Mouse (Mus musculus): ENCODE results near the gene Polr3e.
A peak's percentile ranks its signal among the peaks of the same experiment; 100 is the strongest.

Gene Polr3e

DNA sequence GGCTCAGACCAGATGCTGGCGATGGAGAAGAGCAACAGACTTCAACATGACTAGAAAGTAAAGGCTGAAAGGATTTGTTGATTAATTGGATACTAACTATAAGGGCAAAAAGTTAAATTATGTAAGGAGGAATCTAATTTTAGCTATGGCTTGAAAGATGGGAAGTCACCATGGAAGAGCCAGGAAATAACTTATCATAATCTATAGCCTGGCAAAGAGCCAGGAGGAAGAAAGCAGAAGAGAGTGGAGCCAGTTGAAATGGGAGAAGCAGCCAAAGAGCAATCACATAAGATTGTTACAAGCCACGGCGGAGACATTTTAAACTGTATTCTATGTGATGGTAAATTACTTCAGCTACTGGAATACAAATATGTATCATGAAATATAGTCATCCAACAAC, 56.5 kb downstream of the Polr3e start:
- no peak for DNase-seq (ENCODE audit: extremely low read depth, low read depth, low spot score)

- DNase-seq (ENCODE audit: extremely low read depth, low read depth, low spot score), result no peak
Observed at GRCm38 (mm10) chr7:120977063-120977462, 59.5 kb downstream of the Polr3e start.

GRCm38 (mm10) chr7:120980041-120980440, 62.5 kb downstream of the Polr3e start:
- DNase-seq (ENCODE audit: extremely low read depth, low read depth, low spot score), result no peak

- no peak for DNase-seq (ENCODE audit: extremely low read depth, low read depth, low spot score)
Observed at GRCm38 (mm10) chr7:120980931-120981924, 63.7 kb downstream of the Polr3e start.

DNA sequence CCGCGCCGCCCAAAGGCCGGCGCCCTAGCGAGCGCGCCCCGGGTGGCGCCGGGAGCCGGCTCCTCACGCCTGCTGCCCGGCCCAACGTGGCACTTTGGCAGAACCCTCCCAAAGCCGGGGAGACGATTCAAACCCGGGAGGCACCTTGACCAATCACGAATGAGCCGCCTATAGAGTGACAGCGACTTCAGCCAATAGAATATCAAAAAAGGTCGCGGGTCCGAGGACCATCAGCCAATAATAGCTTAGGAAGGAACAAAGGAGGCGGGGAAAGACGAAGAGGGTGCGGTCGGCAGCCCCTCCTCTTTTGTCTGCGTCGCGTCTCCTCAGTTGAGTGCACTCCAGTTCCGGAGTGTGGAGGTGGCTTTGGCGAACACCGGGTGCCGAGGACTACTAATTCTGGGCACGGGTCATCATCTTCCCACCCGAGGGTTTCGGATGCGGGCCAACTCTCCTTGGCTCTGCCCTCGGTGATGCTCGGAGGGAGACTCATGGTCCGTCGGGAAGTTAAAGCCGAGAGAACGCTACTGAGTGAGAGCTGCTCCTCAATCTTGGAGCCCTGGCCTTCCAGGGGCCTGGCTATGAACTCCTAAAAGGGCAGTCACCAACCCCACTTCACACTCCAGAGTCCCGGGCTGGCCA, 64.8 kb downstream of the Polr3e start, which contains the start of the genes Cdr2 and Mfsd13b:
Gene Cdr2 (minus strand): TSS at position 113 of the 642 bp plus-strand sequence.
Gene Mfsd13b (plus strand): TSS at position 310 of the 642 bp plus-strand sequence.
- peak; percentile 84 for DNase-seq (ENCODE audit: extremely low read depth, low read depth, low spot score)

DNA sequence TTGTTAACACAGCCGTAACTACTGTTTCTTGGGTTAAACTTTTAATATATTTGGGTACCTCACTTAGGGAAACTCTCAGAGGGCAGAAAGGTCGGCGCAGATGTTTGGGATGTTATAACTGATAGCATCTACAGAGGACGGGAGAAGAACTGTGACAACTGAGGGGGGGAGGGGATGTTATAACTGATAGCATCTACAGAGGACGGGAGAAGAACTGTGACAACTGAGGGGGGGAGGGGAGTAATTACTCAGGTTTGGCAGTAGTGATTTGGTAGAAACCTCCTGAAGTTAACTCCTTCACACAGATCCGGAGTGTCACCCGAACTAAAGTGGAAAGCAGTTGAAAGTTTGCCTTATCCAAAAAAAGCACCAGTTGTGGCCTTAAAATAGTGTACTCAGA, 65.4 kb downstream of the Polr3e start:
- no peak for DNase-seq (ENCODE audit: extremely low read depth, low read depth, low spot score)

- no peak for DNase-seq (ENCODE audit: extremely low read depth, low read depth, low spot score)
Observed at GRCm38 (mm10) chr7:120991191-120991590, 73.6 kb downstream of the Polr3e start.

Data from fat pad, adult 2 months (tissue).